Mouse (Mus musculus) embryonic facial prominence, embryonic 11.5 days (tissue): ENCODE measurements at regions not wholly inside any gene's neighbourhood (a gene's known extent, or its start where the extent isn't known, plus 50 kb on each side); places are given as distances from the start of the nearest gene placed in this dataset.

Source experiments
- ATAC-seq: fragments of 200-750 bp; cut with Nextera tagmentation; replicated peaks from 2 replicates; pipeline ENCODE4 v1.8.0; 2017; ENCODE audit warnings: low read depth; ENCODE audit not compliant: insufficient number of reproducible peaks, low FRiP score, low TSS enrichment
- DNase-seq: peaks from one replicate; pipeline ENCODE4 v3.0.0-alpha.2; 2015; ENCODE audit warnings: low spot score
- H3K27ac ChIP-seq: fragments of 300-500 bp; sonication (generic); replicated peaks from 2 replicates; pipeline ENCODE4 v1.5.1; 2014; ENCODE audit warnings: mild to moderate bottlenecking, low read depth, low read length, control low read depth
- H3K27me3 ChIP-seq: fragments of 300-500 bp; sonication (generic); 2 replicates; pipeline ENCODE4 v1.6.1; 2014; ENCODE audit warnings: mild to moderate bottlenecking, low read length, moderate library complexity, mixed read lengths; ENCODE audit not compliant: control insufficient read depth, insufficient read depth
- H3K36me3 ChIP-seq: fragments of 300-500 bp; sonication (generic); replicated peaks from 2 replicates; pipeline ENCODE4 v1.6.1; 2014; ENCODE audit warnings: low read depth, mild to moderate bottlenecking, low read length, moderate library complexity, mixed read lengths; ENCODE audit not compliant: control insufficient read depth, insufficient read depth
- H3K4me1 ChIP-seq: fragments of 300-500 bp; sonication (generic); 2 replicates; pipeline ENCODE4 v1.6.1; 2014; ENCODE audit warnings: low read length, mixed read lengths; ENCODE audit not compliant: control insufficient read depth, insufficient read depth
- H3K4me2 ChIP-seq: fragments of 300-500 bp; sonication (generic); 2 replicates; pipeline ENCODE4 v1.6.1; 2014; ENCODE audit warnings: low read depth, mild to moderate bottlenecking, control low read depth, low read length, moderate library complexity
- H3K4me3 ChIP-seq: fragments of 300-500 bp; sonication (generic); 2 replicates; pipeline ENCODE4 v1.5.1; 2014; ENCODE audit warnings: low read depth, low read length, control low read depth
- H3K9ac ChIP-seq: fragments of 300-500 bp; sonication (generic); replicated peaks from 2 replicates; pipeline ENCODE4 v1.6.1; 2014; ENCODE audit warnings: mild to moderate bottlenecking, control low read depth, low read length
- H3K9me3 ChIP-seq: fragments of 300-500 bp; sonication (generic); replicated peaks from 2 replicates; pipeline ENCODE4 v1.6.1; 2016; ENCODE audit warnings: mild to moderate bottlenecking, low read length, inconsistent platforms, mixed read lengths; ENCODE audit not compliant: control insufficient read depth
- WGBS: fragments of 180-500 bp; shearing (Covaris S2); extraction: QIAGEN DNeasy Blood & Tissue Kit; methylation state at CpG from one replicate; pipeline ENCODE4 v1.1.7; 2014; 5-methylcytosine and 5-hydroxymethylcytosine counted together

GRCm38 (mm10) chr9:43595461-43595860, 148.3 kb upstream of the Nectin1 start:
- Histone ChIP-seq H3K27ac (no peak overlapping the region), H3K9ac (no peak overlapping the region), H3K4me1 (no peaks in the 10 kb centered on the region), H3K27me3 (no peaks in the 10 kb centered on the region), H3K4me2 (no peak overlapping the region), H3K4me3 (no peak overlapping the region), H3K9me3 (no peaks in the 10 kb centered on the region), H3K36me3 (no peaks in the 10 kb centered on the region)
- no peak for ATAC-seq
- DNase-seq = no peak
- 80% methylated on average over 4 of the region's 4 CpGs for WGBS

- no peak overlapping the region for H3K4me3 ChIP-seq
- 78% methylated on average over 2 of the region's 2 CpGs for WGBS
- H3K4me2 ChIP-seq = no peak overlapping the region
- H3K27ac ChIP-seq = no peak overlapping the region
- no peaks in the 10 kb centered on the region for H3K36me3 ChIP-seq
- ATAC-seq (no peak), DNase-seq (no peak)
- H3K27me3 ChIP-seq = no peaks in the 10 kb centered on the region
- H3K4me1 ChIP-seq = no peaks in the 10 kb centered on the region
- no peak overlapping the region for H3K9ac ChIP-seq
- H3K9me3 ChIP-seq = no peaks in the 10 kb centered on the region
These were observed 143.4 kb upstream of the Nectin1 start for GRCm38 (mm10) chr9:43600396-43600795.

GRCm38 (mm10) chr9:43617632-43618031, 126.2 kb upstream of the Nectin1 start:
- DNase-seq (no peak), ATAC-seq (no peak)
- no peaks in the 10 kb centered on the region for H3K9me3 ChIP-seq
- no peaks in the 10 kb centered on the region for H3K4me1 ChIP-seq
- no peak overlapping the region for H3K4me2 ChIP-seq
- 33% methylated on average over 12 of the region's 12 CpGs for WGBS
- no peak overlapping the region for H3K4me3 ChIP-seq
- no peaks in the 10 kb centered on the region for H3K36me3 ChIP-seq
- no peak overlapping the region for H3K27ac ChIP-seq
- no peak overlapping the region for H3K9ac ChIP-seq
- H3K27me3 ChIP-seq = no peaks in the 10 kb centered on the region

GRCm38 (mm10) chr9:43627558-43627957, 116.2 kb upstream of the Nectin1 start:
- Histone ChIP-seq H3K9ac (no peak overlapping the region), H3K27me3 (no peaks in the 10 kb centered on the region), H3K36me3 (no peaks in the 10 kb centered on the region), H3K4me1 (no peaks in the 10 kb centered on the region), H3K4me3 (no peak overlapping the region), H3K9me3 (no peaks in the 10 kb centered on the region), H3K4me2 (no peak overlapping the region), H3K27ac (no peak overlapping the region)
- DNase-seq = no peak
- no peak for ATAC-seq
- 71% methylated on average over 4 of the region's 4 CpGs for WGBS

GRCm38 (mm10) chr9:43628786-43629185, 115.0 kb upstream of the Nectin1 start:
- Histone ChIP-seq H3K4me3 (no peak overlapping the region), H3K9me3 (no peaks in the 10 kb centered on the region), H3K27me3 (no peaks in the 10 kb centered on the region), H3K4me1 (no peaks in the 10 kb centered on the region), H3K36me3 (no peaks in the 10 kb centered on the region), H3K9ac (no peak overlapping the region), H3K27ac (no peak overlapping the region), H3K4me2 (no peak overlapping the region)
- DNase-seq (no peak), ATAC-seq (no peak)
- 41% methylated on average over 11 of the region's 11 CpGs for whole genome bisulfite sequencing

- H3K9ac ChIP-seq = no peak overlapping the region
- no peak for ATAC-seq
- H3K4me1 ChIP-seq = no peaks in the 10 kb centered on the region
- H3K27ac ChIP-seq = no peak overlapping the region
- H3K36me3 ChIP-seq = no peaks in the 10 kb centered on the region
- H3K27me3 ChIP-seq = no peaks in the 10 kb centered on the region
- no peaks in the 10 kb centered on the region for H3K9me3 ChIP-seq
- H3K4me3 ChIP-seq = no peak overlapping the region
- DNase-seq = no peak
- no peak overlapping the region for H3K4me2 ChIP-seq
- 83% methylated on average over 11 of the region's 11 CpGs for WGBS
These were observed 107.3 kb upstream of the Nectin1 start for GRCm38 (mm10) chr9:43636372-43636965.

- Histone ChIP-seq H3K4me1 (no peaks in the 10 kb centered on the region), H3K4me3 (no peak overlapping the region), H3K9ac (no peak overlapping the region), H3K9me3 (no peaks in the 10 kb centered on the region), H3K27ac (no peak overlapping the region), H3K36me3 (no peaks in the 10 kb centered on the region), H3K27me3 (no peaks in the 10 kb centered on the region), H3K4me2 (no peak overlapping the region)
- ATAC-seq (no peak), DNase-seq (no peak)
- WGBS = 74% methylated on average over 3 of the region's 3 CpGs
These were observed 85.6 kb upstream of the Nectin1 start for GRCm38 (mm10) chr9:43658186-43658585.

- Histone ChIP-seq H3K4me3 (no peak overlapping the region), H3K9me3 (no peaks in the 10 kb centered on the region), H3K36me3 (no peaks in the 10 kb centered on the region), H3K27ac (no peak overlapping the region), H3K27me3 (no peaks in the 10 kb centered on the region), H3K9ac (no peak overlapping the region), H3K4me2 (no peak overlapping the region), H3K4me1 (no peaks in the 10 kb centered on the region)
- DNase-seq (no peak), ATAC-seq (no peak)
- WGBS = 66% methylated on average over 6 of the region's 6 CpGs
These were observed 84.5 kb upstream of the Nectin1 start for GRCm38 (mm10) chr9:43659237-43659636.
